12 mouse cellular contexts compared by ENCODE assay signal in the genomic region with DNA sequence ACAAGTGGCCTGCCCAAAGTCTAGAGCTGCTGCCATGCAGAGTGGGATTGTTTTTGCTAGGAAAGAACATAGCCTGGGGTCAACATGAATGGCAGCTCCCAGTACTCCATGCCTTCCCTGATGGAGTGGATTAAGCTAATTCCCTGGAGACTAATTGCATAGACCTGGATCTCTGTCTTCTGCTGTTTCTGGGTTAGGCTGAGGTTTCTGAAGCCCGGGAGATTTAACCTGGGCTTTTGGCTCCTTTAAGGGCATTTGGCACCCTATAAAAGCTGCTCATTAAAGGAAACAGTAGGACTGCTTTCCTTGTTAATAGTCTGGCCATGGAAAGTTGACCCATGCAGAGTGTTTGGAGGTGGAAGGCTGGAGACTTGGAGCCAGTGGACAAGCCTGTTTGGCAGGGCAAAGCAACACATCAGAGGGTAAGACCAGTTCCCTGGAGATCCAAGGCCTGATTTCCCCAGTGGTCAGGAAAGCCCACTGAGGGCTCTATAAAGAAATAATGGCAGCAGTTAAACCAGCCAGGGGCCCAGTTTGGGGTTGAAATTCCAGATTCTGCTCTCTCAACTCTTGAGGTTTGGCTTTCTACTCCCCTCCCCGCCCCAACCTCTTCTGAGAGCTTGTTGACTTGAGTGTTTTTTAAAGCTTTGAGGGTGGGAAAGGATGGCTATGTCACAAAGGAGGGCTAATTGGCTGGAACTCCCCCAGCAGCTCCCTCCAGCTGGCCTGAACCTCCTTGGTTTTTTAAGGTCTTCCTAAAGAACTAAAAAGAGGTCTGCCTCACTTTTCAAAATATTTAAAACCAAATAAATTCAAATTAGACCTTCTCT.
DNase-seq lines count a peak whose midpoint lies in the region; ATAC-seq and TF ChIP-seq lines count a peak whose summit lies in the region.
"Had no signal": no experiment of that assay in that cellular context is flagged by ENCODE, and none has a peak within 500 bp of the region (broad histone marks: within the 10 kb centered on the region; RNA-seq: fewer than 3 reads in every experiment).

No protein-coding gene starts in this region.

- 32% methylated on average over 2 of the region's 2 CpGs for WGBS in liver, postnatal 0 days (ENCODE audit: insufficient replicate concordance)
- WGBS in hindbrain, postnatal 0 days = 56% methylated on average over 2 of the region's 2 CpGs

- TF ChIP-seq CTCF in liver, postnatal 0 days (IDR thresholded peaks at IDR 0.05; ENCODE audit: low read depth) = no peak
- no peak for TF ChIP-seq CTCF in hindbrain, postnatal 0 days (IDR thresholded peaks at IDR 0.05; ENCODE audit: low read depth)

- no peaks in the 10 kb centered on the region for H3K27me3 ChIP-seq in liver, postnatal 0 days (ENCODE audit: insufficient read depth, low read length)
- no peaks in the 10 kb centered on the region for H3K27me3 ChIP-seq in hindbrain, postnatal 0 days (ENCODE audit: insufficient read depth, low read length)
- H3K27me3 ChIP-seq: liver, embryonic 15.5 days; stomach, embryonic 15.5 days had no signal

- H3K27ac ChIP-seq in liver, postnatal 0 days (ENCODE audit: low read depth) = no peak overlapping the region
- no peak overlapping the region for H3K27ac ChIP-seq in hindbrain, postnatal 0 days
- H3K27ac ChIP-seq: forebrain, embryonic 10.5 days; liver, embryonic 15.5 days; stomach, embryonic 15.5 days had no signal

- no peak for TF ChIP-seq EP300 in liver, postnatal 0 days (IDR thresholded peaks at IDR 0.05; ENCODE audit: low read depth)

- no peak overlapping the region for H3K4me2 ChIP-seq in liver, postnatal 0 days (ENCODE audit: low read depth, low read length)
- H3K4me2 ChIP-seq in hindbrain, postnatal 0 days (ENCODE audit: low read depth, low read length) = no peak overlapping the region
- H3K4me2 ChIP-seq: liver, embryonic 15.5 days; stomach, embryonic 15.5 days had no signal

- H3K9me3 ChIP-seq in liver, postnatal 0 days (ENCODE audit: low read length) = no peaks in the 10 kb centered on the region
- H3K9me3 ChIP-seq in hindbrain, postnatal 0 days (ENCODE audit: low read length) = no peaks in the 10 kb centered on the region
- H3K9me3 ChIP-seq: forebrain, embryonic 10.5 days; liver, embryonic 15.5 days; stomach, embryonic 15.5 days had no signal

- H3K9ac ChIP-seq in liver, postnatal 0 days (replicated peaks) = no peak overlapping the region
- no peak overlapping the region for H3K9ac ChIP-seq in hindbrain, postnatal 0 days (replicated peaks; ENCODE audit: low read length)
- H3K9ac ChIP-seq: liver, embryonic 15.5 days; stomach, embryonic 15.5 days had no signal

- no peaks in the 10 kb centered on the region for H3K4me1 ChIP-seq in liver, postnatal 0 days (ENCODE audit: insufficient read depth)
- no peaks in the 10 kb centered on the region for H3K4me1 ChIP-seq in hindbrain, postnatal 0 days (ENCODE audit: insufficient read depth, low read length)
- H3K4me1 ChIP-seq: liver, embryonic 15.5 days; stomach, embryonic 15.5 days had no signal

- no peaks in the 10 kb centered on the region for H3K36me3 ChIP-seq in liver, postnatal 0 days (replicated peaks; ENCODE audit: insufficient read depth, low read length)
- no peaks in the 10 kb centered on the region for H3K36me3 ChIP-seq in hindbrain, postnatal 0 days (ENCODE audit: insufficient read depth, low read length)
- H3K36me3 ChIP-seq: forebrain, embryonic 10.5 days; liver, embryonic 15.5 days; stomach, embryonic 15.5 days had no signal

- H3K4me3 ChIP-seq in liver, postnatal 0 days (ENCODE audit: low read depth, low read length) = no peak overlapping the region
- no peak overlapping the region for H3K4me3 ChIP-seq in hindbrain, postnatal 0 days (ENCODE audit: low read length)
- H3K4me3 ChIP-seq: forebrain, embryonic 10.5 days; liver, embryonic 15.5 days; stomach, embryonic 15.5 days had no signal

- no peak for ATAC-seq in liver, postnatal 0 days
- ATAC-seq in hindbrain, postnatal 0 days = no peak

- DNase-seq in layer of hippocampus, adult 11-12 months (ENCODE audit: low spot score) = peak; percentile 27
- DNase-seq in layer of hippocampus, adult 9-10 months (ENCODE audit: low spot score) = no peak
- peak; percentile 80 for DNase-seq in forelimb bud, embryonic 11.5 days (ENCODE audit: low read depth, low spot score)
- peak; percentile 67 for DNase-seq in layer of hippocampus, adult 9-11 months
- peak; percentile 55 to 73 for DNase-seq in right cerebral cortex, postnatal 10 days (ENCODE audit: low spot score in 2 of 2)
- DNase-seq in liver, postnatal 0 days = no peak
- DNase-seq in hindbrain, postnatal 0 days (ENCODE audit: low spot score) = no peak
- DNase-seq: heart, postnatal 36 days; thymus, postnatal 4 days had no signal

Comparison
In these comparisons a context has a peak if more than half of its experiments do, and no peak if none do; other contexts are left out.
1. DNase-seq: peak in layer of hippocampus, adult 11-12 months (single experiment), forelimb bud, embryonic 11.5 days (single experiment), layer of hippocampus, adult 9-11 months (single experiment) and right cerebral cortex, postnatal 10 days (2 of 2); none in layer of hippocampus, adult 9-10 months (single experiment), liver, postnatal 0 days (single experiment) and hindbrain, postnatal 0 days (single experiment).